8 mouse cellular contexts compared by ENCODE assay signal in the genomic region with DNA sequence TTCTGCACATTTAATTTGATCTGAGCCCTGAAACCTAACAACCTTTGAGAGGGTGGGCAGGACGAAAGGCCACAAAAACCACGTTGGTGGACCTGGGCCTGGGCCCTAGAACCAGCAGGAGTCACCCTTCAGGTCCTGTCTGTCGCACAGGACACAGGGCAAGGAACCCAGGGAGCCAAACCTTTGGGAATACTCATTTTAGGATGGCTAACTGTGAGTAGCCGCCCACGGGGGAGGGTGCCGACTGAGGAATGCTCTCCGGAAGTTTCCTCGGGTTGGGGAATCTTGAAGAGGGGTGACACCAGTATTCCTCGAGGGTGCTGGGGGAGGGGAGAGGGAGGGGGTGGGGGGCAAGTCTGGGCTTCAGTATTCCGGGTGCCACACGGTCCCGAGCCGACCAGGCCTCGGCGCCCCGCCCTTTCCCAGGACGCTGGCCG. TPM values are rescaled to one million over a fixed set of nuclear protein-coding genes. Genes with fewer than 3 reads are reported as not detected.
DNase-seq lines count a peak whose midpoint lies in the region; ATAC-seq and TF ChIP-seq lines count a peak whose summit lies in the region.

No protein-coding gene starts in this region.

- WGBS in hindbrain, embryonic 12.5 days: 3% methylated on average over 14 of the region's 18 CpGs
- under 1% methylated on average over 17 of the region's 18 CpGs for WGBS in lung, postnatal 0 days

- DNase-seq in left cerebral cortex, adult 2 months (ENCODE audit: extremely low spot score in 1 of 2, low spot score in 2 of 2): peak in 1 of 2 experiments; percentile 36
- DNase-seq in left cerebral cortex, postnatal 4 days: no peak
- no peak for DNase-seq in Patski (ENCODE audit: low read depth, low spot score)
- peak; percentile 76 for DNase-seq in lung, postnatal 0 days (ENCODE audit: low spot score)
- DNase-seq in spleen, postnatal 36 days (ENCODE audit: low spot score in 2 of 2): peak; percentile 5 to 37
- no peak for DNase-seq in ovary, postnatal 36 days (ENCODE audit: low spot score)

- in situ Hi-C loops in Patski (cut with MboI; ENCODE audit: low pct_unique_long_range_greater_than_20kb): no loop called here

- peak overlapping the region; percentile 97 for H3K9ac ChIP-seq in hindbrain, embryonic 12.5 days
- peak overlapping the region; percentile 93 for H3K9ac ChIP-seq in lung, postnatal 0 days (replicated peaks; ENCODE audit: low read depth)

- H3K36me3 ChIP-seq in hindbrain, embryonic 12.5 days: no peaks in the 10 kb centered on the region
- no peaks in the 10 kb centered on the region for H3K36me3 ChIP-seq in lung, postnatal 0 days (ENCODE audit: insufficient read depth, low read length)

- H3K27ac ChIP-seq in left cerebral cortex, adult 2 months: peak overlapping the region; percentile 93
- peak overlapping the region; percentile 62 for H3K27ac ChIP-seq in embryonic fibroblast, embryonic 13.5 days (ENCODE audit: insufficient read depth, low read length)
- peak overlapping the region; percentile 95 for H3K27ac ChIP-seq in hindbrain, embryonic 12.5 days
- H3K27ac ChIP-seq in lung, postnatal 0 days (ENCODE audit: low read length): peak overlapping the region; percentile 97

- H3K4me1 ChIP-seq in embryonic fibroblast, embryonic 13.5 days (ENCODE audit: control insufficient read depth, insufficient read depth, low read length): 0 out of 2 replicates have a peak, but pooled peaks cover 5% of the 10 kb centered on the region
- H3K4me1 ChIP-seq in hindbrain, embryonic 12.5 days: peaks cover 30% of the 10 kb centered on the region
- H3K4me1 ChIP-seq in lung, postnatal 0 days (ENCODE audit: insufficient read depth, low read depth, low read length): peaks cover 13% of the 10 kb centered on the region; the same call in 1 of the 2 replicates

- TF ChIP-seq CTCF in left cerebral cortex, adult 2 months (IDR thresholded peaks at IDR 0.05): no peak
- TF ChIP-seq CTCF in Patski (IDR thresholded peaks at IDR 0.05): no peak
- no peak for TF ChIP-seq CTCF in embryonic fibroblast, embryonic 13.5 days (IDR thresholded peaks at IDR 0.05; ENCODE audit: borderline replicate concordance, insufficient read depth, low read length)
- TF ChIP-seq CTCF in lung, postnatal 0 days (IDR thresholded peaks at IDR 0.05): peak; percentile 24

- H3K27me3 ChIP-seq in Patski: no peaks in the 10 kb centered on the region
- H3K27me3 ChIP-seq in hindbrain, embryonic 12.5 days: peaks cover 7% of the 10 kb centered on the region; the same call in 1 of the 2 replicates
- no peaks in the 10 kb centered on the region for H3K27me3 ChIP-seq in lung, postnatal 0 days (replicated peaks; ENCODE audit: insufficient read depth, low read length)

- ATAC-seq in Patski: peak; percentile 29
- peak; percentile 26; the same call in 1 of the 2 replicates for ATAC-seq in hindbrain, embryonic 12.5 days (ENCODE audit: low FRiP score)
- ATAC-seq in lung, postnatal 0 days: no peak

- peak overlapping the region; percentile 86 for H3K4me3 ChIP-seq in left cerebral cortex, adult 2 months
- peak overlapping the region; percentile 58 for H3K4me3 ChIP-seq in embryonic fibroblast, embryonic 13.5 days (ENCODE audit: insufficient read depth, low read length)
- peak overlapping the region; percentile 81 for H3K4me3 ChIP-seq in hindbrain, embryonic 12.5 days
- H3K4me3 ChIP-seq in lung, postnatal 0 days (ENCODE audit: low read depth, low read length): peak overlapping the region; percentile 72

- POLR2A ChIA-PET in Patski (lab: Charles Lee): interaction anchor here (0.6 to 1.1 kb wide), 2 partner anchors 23 to 25 kb away, joined by 3 read pairs; no protein-coding TSS in a partner anchor

- peak overlapping the region; percentile 81 for H3K4me2 ChIP-seq in hindbrain, embryonic 12.5 days (replicated peaks)
- H3K4me2 ChIP-seq in lung, postnatal 0 days (replicated peaks; ENCODE audit: low read depth, low read length): peak overlapping the region; percentile 73

- peak; percentile 27; the same call in 1 of the 2 replicates for TF ChIP-seq POLR2A in embryonic fibroblast, embryonic 13.5 days (IDR thresholded peaks at IDR 0.05; ENCODE audit: low read depth, low read length)

- H3K9me3 ChIP-seq in hindbrain, embryonic 12.5 days (replicated peaks): no peaks in the 10 kb centered on the region
- H3K9me3 ChIP-seq in lung, postnatal 0 days (ENCODE audit: low read length): no peaks in the 10 kb centered on the region

- intact Hi-C loops in left cerebral cortex, adult 2 months (cut with DNase I): loop anchor here (5.0 kb wide), 1 partner anchor 88 kb away; a partner anchor contains a TSS
- intact Hi-C loops in left cerebral cortex, postnatal 4 days (cut with DNase I): no loop called here

- CTCF ChIA-PET in Patski (lab: Charles Lee): no interaction called here

- TF ChIP-seq EP300 in lung, postnatal 0 days (IDR thresholded peaks at IDR 0.05): no peak

RNA-seq across cellular contexts. Expression of a gene that starts 0.8 kb away (rescaled TPM):
- 10 to 100 TPM; 41.2 to 41.7 TPM for total RNA-seq in left cerebral cortex, adult 2 months (2021)
- 10 to 100 TPM; 31.0 to 37.3 TPM for total RNA-seq in left cerebral cortex, postnatal 4 days (2021)
- 39.2 TPM for polyA plus RNA-seq in Patski (2021)
- polyA plus RNA-seq in embryonic fibroblast, embryonic 13.5 days (2011; ENCODE audit: insufficient read length, low read depth, missing spikeins): 13.4 and 18.0 TPM in 2 replicates
- polyA plus RNA-seq in hindbrain, embryonic 12.5 days (2016; fragmentation: Nextera tagmentation; extraction: Ambion mirVana): 3.3 and 5.0 TPM in 2 replicates
- 2.9 and 4.6 TPM in 2 replicates for polyA plus RNA-seq in lung, postnatal 0 days (2015; fragmentation: Nextera tagmentation; extraction: Ambion mirVana)

Comparison
In these comparisons a context has a peak if more than half of its experiments do, and no peak if none do; other contexts are left out.
1. DNase-seq: peak in lung, postnatal 0 days (single experiment) and spleen, postnatal 36 days (2 of 2); none in left cerebral cortex, postnatal 4 days (single experiment), Patski (single experiment) and ovary, postnatal 36 days (single experiment).
2. Peak in every context shown above with its lines, with median percentiles within 50 percentile points of each other: H3K27ac ChIP-seq and H3K4me3 ChIP-seq.